Mouse (Mus musculus): ENCODE results near the gene Smr2.
"Not testable (repeated sequence)": the region's sequence is repeated elsewhere in the genome, so short reads cannot be mapped to it uniquely, and the experiment has no call there.

Gene Smr2

GRCm38 (mm10) chr5:88086256-88086655, at the start of gene Smr2:
Smr2 (plus strand) TSS chr5:88086556.
- not testable (repeated sequence) for DNase-seq (ENCODE audit: extremely low read depth, insufficient read length, low spot score)

- DNase-seq (ENCODE audit: extremely low read depth, insufficient read length, low spot score): no peak
These were observed 25.1 kb downstream of the Smr2 start, which contains the start of gene Gm11116 for GRCm38 (mm10) chr5:88111430-88111829. Gm11116 (minus strand) TSS chr5:88111530.

GRCm38 (mm10) chr5:88153999-88154398, 67.6 kb downstream of the Smr2 start, which contains the start of gene Gm11115:
Gm11115 (minus strand) TSS chr5:88154099.
- no peak for DNase-seq (ENCODE audit: extremely low read depth, insufficient read length, low spot score)
